Mouse (Mus musculus) lung, postnatal 36 days (tissue): ENCODE measurements around the gene Mcf2l.

Experiments used
- DNase-seq: peaks from one replicate; pipeline ENCODE4 v3.0.0; 2022; ENCODE audit warnings: mixed read lengths

The Mcf2l gene

GRCm38 (mm10) chr8:12874194-12874791, 687 bp downstream of the Mcf2l start:
- DNase-seq = peak; percentile 58

GRCm38 (mm10) chr8:12874971-12875370, 1.4 kb downstream of the Mcf2l start:
- no peak for DNase-seq

- DNase-seq = no peak
Measured at GRCm38 (mm10) chr8:12877126-12877525, 3.5 kb downstream of the Mcf2l start.

GRCm38 (mm10) chr8:12880163-12880562, 6.6 kb downstream of the Mcf2l start:
- no peak for DNase-seq

GRCm38 (mm10) chr8:12883051-12884004, 9.7 kb downstream of the Mcf2l start:
- no peak for DNase-seq

GRCm38 (mm10) chr8:12887772-12888435, 14.3 kb downstream of the Mcf2l start:
- no peak for DNase-seq

- no peak for DNase-seq
Measured at GRCm38 (mm10) chr8:12889046-12889598, 15.5 kb downstream of the Mcf2l start.

GRCm38 (mm10) chr8:12892882-12893446, 19.4 kb downstream of the Mcf2l start:
- DNase-seq = no peak

- DNase-seq = no peak
Measured at GRCm38 (mm10) chr8:12893797-12894578, 20.4 kb downstream of the Mcf2l start.

- no peak for DNase-seq
Measured at GRCm38 (mm10) chr8:12894783-12895534, 21.4 kb downstream of the Mcf2l start.

- DNase-seq = no peak
Measured at GRCm38 (mm10) chr8:12895535-12896150, 22.0 kb downstream of the Mcf2l start.

- peak; percentile 72 for DNase-seq
Measured at GRCm38 (mm10) chr8:12896494-12897373, 23.1 kb downstream of the Mcf2l start.

GRCm38 (mm10) chr8:12897815-12898214, 24.2 kb downstream of the Mcf2l start:
- DNase-seq = peak; percentile 49

- peak; percentile 39 for DNase-seq
Measured at GRCm38 (mm10) chr8:12903790-12904415, 30.3 kb downstream of the Mcf2l start.

GRCm38 (mm10) chr8:12905122-12905521, 31.5 kb downstream of the Mcf2l start:
- no peak for DNase-seq

GRCm38 (mm10) chr8:12905599-12906321, 32.2 kb downstream of the Mcf2l start:
- peak; percentile 83 for DNase-seq

- no peak for DNase-seq
Measured at GRCm38 (mm10) chr8:12906597-12906996, 33.0 kb downstream of the Mcf2l start.

- DNase-seq = no peak
Measured at GRCm38 (mm10) chr8:12907730-12908129, 34.1 kb downstream of the Mcf2l start.

- DNase-seq = no peak
Measured at GRCm38 (mm10) chr8:12912011-12912410, 38.4 kb downstream of the Mcf2l start.
